Mouse (Mus musculus) forebrain, embryonic 11.5 days (tissue): ENCODE measurements around the gene Atxn1. TPM values are rescaled to one million over a fixed set of nuclear protein-coding genes. Genes with fewer than 3 reads are reported as not detected.
A peak's percentile ranks its signal among the peaks of the same experiment; 100 is the strongest.

Experiments
- ATAC-seq: fragments of 200-750 bp; cut with Nextera tagmentation; replicated peaks from 2 replicates; pipeline ENCODE4 v1.8.0; 2017; ENCODE audit warnings: moderate TSS enrichment; ENCODE audit not compliant: low FRiP score
- DNase-seq: peaks from one replicate; pipeline ENCODE4 v3.0.0-alpha.2; 2017; ENCODE audit warnings: low spot score
- H3K27ac ChIP-seq: fragments of 300-500 bp; sonication (generic); 2 replicates; pipeline ENCODE4 v1.5.1; 2014; ENCODE audit warnings: low read depth, low read length
- H3K27me3 ChIP-seq: fragments of 300-500 bp; sonication (generic); 2 replicates; pipeline ENCODE4 v1.6.1; 2014; ENCODE audit warnings: mild to moderate bottlenecking, low read length, mixed read lengths; ENCODE audit not compliant: control insufficient read depth, insufficient read depth
- H3K36me3 ChIP-seq: fragments of 300-500 bp; sonication (generic); 2 replicates; pipeline ENCODE4 v1.6.1; 2014; ENCODE audit warnings: mild to moderate bottlenecking, low read length, moderate library complexity, mixed read lengths; ENCODE audit not compliant: control insufficient read depth, insufficient read depth
- H3K4me1 ChIP-seq: fragments of 300-500 bp; sonication (generic); replicated peaks from 2 replicates; pipeline ENCODE4 v1.6.1; 2014; ENCODE audit warnings: low read length, mixed read lengths; ENCODE audit not compliant: control insufficient read depth, insufficient read depth
- H3K4me2 ChIP-seq: fragments of 300-500 bp; sonication (generic); 2 replicates; pipeline ENCODE4 v1.6.1; 2014; ENCODE audit warnings: low read depth, mild to moderate bottlenecking, low read length, moderate library complexity, mixed read lengths; ENCODE audit not compliant: severe bottlenecking
- H3K4me3 ChIP-seq: fragments of 300-500 bp; sonication (generic); 2 replicates; pipeline ENCODE4 v1.5.1; 2014; ENCODE audit warnings: low read depth, low read length
- H3K9ac ChIP-seq: fragments of 300-500 bp; sonication (generic); 2 replicates; pipeline ENCODE4 v1.6.1; 2014; ENCODE audit warnings: low read length
- H3K9me3 ChIP-seq: fragments of 300-500 bp; sonication (generic); 2 replicates; pipeline ENCODE4 v1.6.1; 2016; ENCODE audit warnings: low read length, mixed read lengths; ENCODE audit not compliant: control insufficient read depth
- WGBS: fragments of 180-500 bp; shearing (Covaris S2); extraction: QIAGEN DNeasy Blood & Tissue Kit; methylation state at CpG from one replicate; pipeline ENCODE4 v1.1.7; 2014; 5-methylcytosine and 5-hydroxymethylcytosine counted together
- polyA plus RNA-seq: library from polyadenylated mRNA; unstranded; fragments of >200 nt; fragmentation: Nextera tagmentation; extraction: Ambion mirVana; gene quantifications from 2 replicates; pipeline ENCODE4 v1.2.1, GENCODE M21; 2014

The Atxn1 gene
- polyA plus RNA-seq, 1 experiment from 2014 or later = 3.3 TPM

- DNase-seq (no peak), ATAC-seq (no peak)
- H3K27ac ChIP-seq = no peak overlapping the region
- H3K9me3 ChIP-seq = no peaks in the 10 kb centered on the region
- no peak overlapping the region for H3K9ac ChIP-seq
- no peak overlapping the region for H3K4me2 ChIP-seq
- H3K27me3 ChIP-seq = no peaks in the 10 kb centered on the region
- H3K4me1 ChIP-seq = no peaks in the 10 kb centered on the region
- H3K36me3 ChIP-seq = no peaks in the 10 kb centered on the region
- H3K4me3 ChIP-seq = no peak overlapping the region
- WGBS = 75% methylated on average over 12 of the region's 12 CpGs
Measured at GRCm38 (mm10) chr13:45582294-45582693, 382.5 kb downstream of the Atxn1 start.

- Histone ChIP-seq H3K36me3 (no peaks in the 10 kb centered on the region), H3K27ac (no peak overlapping the region), H3K4me2 (no peak overlapping the region), H3K4me1 (no peaks in the 10 kb centered on the region), H3K9me3 (no peaks in the 10 kb centered on the region), H3K27me3 (no peaks in the 10 kb centered on the region), H3K4me3 (no peak overlapping the region), H3K9ac (no peak overlapping the region)
- DNase-seq (no peak), ATAC-seq (no peak)
- 87% methylated on average over 3 of the region's 3 CpGs for WGBS
Measured at GRCm38 (mm10) chr13:45579751-45580150, 385.1 kb downstream of the Atxn1 start.

GRCm38 (mm10) chr13:45577784-45578183 is 387.0 kb downstream of the Atxn1 start:
- Histone ChIP-seq H3K4me3 (no peak overlapping the region), H3K27ac (no peak overlapping the region), H3K9me3 (no peaks in the 10 kb centered on the region), H3K4me1 (no peaks in the 10 kb centered on the region), H3K27me3 (no peaks in the 10 kb centered on the region), H3K4me2 (no peak overlapping the region), H3K9ac (no peak overlapping the region), H3K36me3 (no peaks in the 10 kb centered on the region)
- WGBS = 55% methylated on average over 2 of the region's 2 CpGs
- ATAC-seq = no peak
- no peak for DNase-seq

GRCm38 (mm10) chr13:45577366-45577765 is 387.4 kb downstream of the Atxn1 start:
- DNase-seq = no peak
- no peak overlapping the region for H3K4me2 ChIP-seq
- ATAC-seq = no peak
- H3K27ac ChIP-seq = no peak overlapping the region
- no peaks in the 10 kb centered on the region for H3K4me1 ChIP-seq
- H3K9me3 ChIP-seq = no peaks in the 10 kb centered on the region
- WGBS = 84% methylated on average over 5 of the region's 5 CpGs
- no peak overlapping the region for H3K9ac ChIP-seq
- no peaks in the 10 kb centered on the region for H3K27me3 ChIP-seq
- no peak overlapping the region for H3K4me3 ChIP-seq
- no peaks in the 10 kb centered on the region for H3K36me3 ChIP-seq

- Histone ChIP-seq H3K36me3 (no peaks in the 10 kb centered on the region), H3K9me3 (no peaks in the 10 kb centered on the region), H3K27ac (no peak overlapping the region), H3K4me1 (no peaks in the 10 kb centered on the region), H3K27me3 (no peaks in the 10 kb centered on the region), H3K4me3 (no peak overlapping the region), H3K9ac (no peak overlapping the region), H3K4me2 (no peak overlapping the region)
- DNase-seq = no peak
- no peak for ATAC-seq
- 85% methylated on average over 4 of the region's 4 CpGs for WGBS
Measured at GRCm38 (mm10) chr13:45576185-45576584, 388.6 kb downstream of the Atxn1 start.

GRCm38 (mm10) chr13:45572768-45573167 is 392.0 kb downstream of the Atxn1 start:
- H3K4me2 ChIP-seq = no peak overlapping the region
- no peaks in the 10 kb centered on the region for H3K27me3 ChIP-seq
- ATAC-seq (no peak), DNase-seq (peak; percentile 68)
- H3K36me3 ChIP-seq = no peaks in the 10 kb centered on the region
- no peaks in the 10 kb centered on the region for H3K9me3 ChIP-seq
- WGBS = 32% methylated on average over 4 of the region's 4 CpGs
- no peak overlapping the region for H3K9ac ChIP-seq
- H3K4me3 ChIP-seq = no peak overlapping the region
- no peaks in the 10 kb centered on the region for H3K4me1 ChIP-seq
- H3K27ac ChIP-seq = no peak overlapping the region

- 5% methylated on average over 6 of the region's 6 CpGs for WGBS
- Histone ChIP-seq H3K27ac (no peak overlapping the region), H3K9ac (no peak overlapping the region), H3K4me1 (no peaks in the 10 kb centered on the region), H3K27me3 (no peaks in the 10 kb centered on the region), H3K36me3 (no peaks in the 10 kb centered on the region), H3K4me3 (no peak overlapping the region), H3K4me2 (no peak overlapping the region), H3K9me3 (no peaks in the 10 kb centered on the region)
- ATAC-seq (peak; percentile 55), DNase-seq (peak; percentile 92)
Measured at GRCm38 (mm10) chr13:45571795-45572262, 393.0 kb downstream of the Atxn1 start.

- H3K4me3 ChIP-seq = no peak overlapping the region
- H3K27me3 ChIP-seq = no peaks in the 10 kb centered on the region
- no peak overlapping the region for H3K27ac ChIP-seq
- no peaks in the 10 kb centered on the region for H3K9me3 ChIP-seq
- no peak overlapping the region for H3K9ac ChIP-seq
- ATAC-seq (no peak), DNase-seq (no peak)
- H3K4me1 ChIP-seq = no peaks in the 10 kb centered on the region
- 84% methylated on average over 7 of the region's 7 CpGs for WGBS
- H3K36me3 ChIP-seq = no peaks in the 10 kb centered on the region
- no peak overlapping the region for H3K4me2 ChIP-seq
Measured at GRCm38 (mm10) chr13:45569932-45570331, 394.9 kb downstream of the Atxn1 start.

GRCm38 (mm10) chr13:45564946-45565345 is 399.9 kb downstream of the Atxn1 start:
- 66% methylated on average over 4 of the region's 4 CpGs for WGBS
- DNase-seq = no peak

More at GRCm38 (mm10) chr13:45564946-45565345, 399.9 kb downstream of the Atxn1 start:
- Histone ChIP-seq H3K4me3 (no peak overlapping the region), H3K4me1 (no peaks in the 10 kb centered on the region), H3K27me3 (no peaks in the 10 kb centered on the region), H3K36me3 (no peaks in the 10 kb centered on the region), H3K9me3 (no peaks in the 10 kb centered on the region), H3K27ac (no peak overlapping the region), H3K4me2 (no peak overlapping the region), H3K9ac (no peak overlapping the region)
- no peak for ATAC-seq
